Mouse (Mus musculus) kidney, postnatal 25 days (tissue): ENCODE data around the gene Hpf1.
A peak's percentile ranks its signal among the peaks of the same experiment; 100 is the strongest.

Experiments
- DNase-seq, 2 experiments: peaks; one replicate each; pipeline ENCODE4 v3.0.0; 2021; ENCODE audit warnings: mixed read lengths in 2 of 2

Gene Hpf1

DNA sequence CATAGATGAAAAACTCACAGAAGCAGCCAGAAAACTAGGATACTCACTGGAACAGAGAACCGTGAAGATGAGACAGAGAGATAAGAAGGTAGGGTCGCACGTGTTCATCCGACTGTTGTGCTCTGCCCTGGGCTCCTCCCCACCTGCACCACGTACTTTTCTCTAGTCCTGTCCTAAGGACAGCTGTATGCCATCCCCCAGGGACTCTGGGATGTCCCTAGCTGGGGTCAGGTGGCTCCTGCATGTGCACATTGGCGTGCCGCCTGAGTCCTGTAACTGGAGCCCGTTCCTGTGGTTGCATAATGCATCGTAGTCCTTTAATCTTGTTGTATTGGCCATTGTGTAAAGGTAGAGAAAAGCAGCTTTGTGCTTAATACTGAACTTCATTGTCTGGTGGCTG, 9.9 kb downstream of the Hpf1 start:
- peak in 1 of 2 experiments; percentile 43 for DNase-seq

DNA sequence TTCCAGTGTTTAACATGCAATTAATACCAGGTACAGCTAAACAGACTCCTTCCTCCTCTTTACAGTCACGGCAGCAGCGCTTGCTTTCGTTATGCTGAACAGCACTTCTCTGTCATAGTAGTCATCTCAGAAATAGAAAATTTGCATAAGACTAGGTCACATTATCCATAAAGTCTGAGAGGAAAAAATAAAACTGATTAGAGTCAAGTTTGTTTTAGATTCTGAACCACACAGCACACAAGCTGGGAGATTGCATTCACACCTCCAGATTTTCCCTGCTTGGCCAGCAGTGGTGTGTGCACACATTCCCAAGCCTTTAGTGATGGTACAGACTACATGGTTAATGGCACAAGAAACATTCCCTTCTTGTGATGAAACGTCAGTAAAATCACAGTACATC, 21.9 kb downstream of the Hpf1 start:
- no peak for DNase-seq

- DNase-seq: no peak
These were observed 22.3 kb downstream of the Hpf1 start for GRCm38 (mm10) chr8:60912554-60912953.

GRCm38 (mm10) chr8:60919069-60919468, 28.9 kb downstream of the Hpf1 start:
- DNase-seq: no peak

DNA sequence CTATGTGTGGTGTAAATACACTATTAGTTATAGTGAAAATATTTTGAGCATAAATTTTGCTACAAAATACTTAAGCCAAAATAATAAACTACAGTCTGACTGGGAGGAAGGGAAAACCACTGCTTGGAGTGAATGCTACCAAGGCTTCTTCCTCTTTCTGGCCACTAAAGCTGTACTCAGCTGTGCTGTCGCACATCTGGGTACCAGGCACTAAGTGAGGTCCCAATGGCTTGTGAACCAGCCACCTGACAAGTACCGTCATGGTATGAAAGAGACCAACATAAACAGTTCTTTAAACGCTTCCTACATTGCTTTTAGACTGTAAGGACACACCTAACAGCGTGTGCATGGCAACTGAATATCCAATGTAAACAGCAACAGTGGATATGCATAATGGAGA, 30.0 kb downstream of the Hpf1 start:
- no peak for DNase-seq

DNA sequence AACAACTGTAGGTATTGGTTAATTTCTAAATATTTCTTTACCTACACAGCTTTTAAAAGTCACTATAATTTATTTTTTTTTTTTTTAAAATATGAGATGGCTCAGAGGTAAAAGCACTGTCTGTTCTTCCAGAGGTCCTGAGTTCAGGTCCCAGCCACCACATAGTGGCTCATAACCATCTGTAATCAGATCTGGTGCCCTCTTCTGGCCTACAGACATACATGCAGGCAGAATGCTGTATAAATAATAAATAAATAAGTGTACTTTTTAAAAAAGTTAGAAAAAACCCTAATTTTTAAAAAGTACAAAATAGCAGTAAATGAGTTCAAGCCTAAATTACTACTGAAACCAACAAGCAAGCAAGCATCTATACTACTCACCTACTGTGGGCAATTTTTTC, 43.4 kb downstream of the Hpf1 start:
- no peak for DNase-seq

- no peak for DNase-seq
These were observed 48.7 kb downstream of the Hpf1 start for GRCm38 (mm10) chr8:60938717-60939424.

- DNase-seq: no peak
These were observed 52.6 kb downstream of the Hpf1 start for GRCm38 (mm10) chr8:60942867-60943266.

DNA sequence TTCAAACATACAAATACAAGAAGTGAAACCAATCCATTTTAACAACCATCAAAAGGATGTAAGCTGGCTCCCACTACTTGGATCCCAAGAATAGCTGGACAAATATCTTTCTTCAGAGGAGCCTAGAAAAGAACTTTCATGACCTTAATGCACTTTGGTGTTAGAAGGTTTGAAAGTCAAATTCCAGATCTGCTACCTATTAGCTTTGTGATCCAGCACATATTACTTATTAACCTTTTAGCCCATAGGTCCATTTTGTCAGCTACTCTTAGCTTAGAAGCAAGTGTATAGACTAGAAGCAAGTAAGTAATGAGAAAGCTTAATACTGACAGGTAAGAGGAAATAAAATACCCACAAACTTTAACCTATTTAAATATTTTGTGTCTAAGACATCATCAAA, 57.3 kb downstream of the Hpf1 start:
- DNase-seq: no peak

DNA sequence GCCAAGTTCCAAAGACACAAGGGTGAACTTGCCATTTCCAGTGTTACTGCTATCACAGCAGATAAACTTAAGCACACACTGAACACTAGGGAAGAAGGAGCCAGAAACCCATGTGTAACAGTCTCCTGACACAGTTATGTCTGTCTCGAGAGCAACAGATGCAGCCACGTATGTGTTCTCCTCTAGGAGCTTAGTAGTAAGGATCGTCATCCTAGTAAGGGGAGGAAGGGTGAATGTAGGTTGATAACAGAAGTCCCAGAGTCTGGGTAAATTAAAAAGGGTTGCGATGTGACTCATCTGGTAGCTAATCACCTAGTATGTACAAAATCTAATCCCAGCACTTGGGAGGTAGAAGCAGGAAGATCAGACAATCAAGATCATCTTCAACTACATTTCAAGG, 59.6 kb downstream of the Hpf1 start:
- DNase-seq: no peak

DNA sequence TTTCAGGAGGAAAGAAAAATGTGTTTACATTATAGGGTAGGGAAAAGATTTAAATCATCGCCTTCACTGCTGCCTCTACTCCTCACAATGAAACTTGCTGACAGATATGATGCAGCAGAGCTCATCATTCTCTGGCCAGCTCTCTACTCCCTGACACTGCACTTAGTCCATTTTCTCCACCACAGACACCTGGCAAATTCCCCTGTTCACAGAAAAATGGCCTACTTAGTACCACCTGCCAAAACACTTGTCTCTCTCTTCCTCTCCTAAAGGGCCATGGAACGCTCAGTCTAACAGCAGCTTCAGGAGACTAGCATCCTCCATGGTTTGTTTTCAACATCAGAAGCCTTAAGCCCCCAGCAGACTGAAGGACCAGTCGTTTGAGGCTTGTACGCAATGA, 61.1 kb downstream of the Hpf1 start:
- no peak for DNase-seq

DNA sequence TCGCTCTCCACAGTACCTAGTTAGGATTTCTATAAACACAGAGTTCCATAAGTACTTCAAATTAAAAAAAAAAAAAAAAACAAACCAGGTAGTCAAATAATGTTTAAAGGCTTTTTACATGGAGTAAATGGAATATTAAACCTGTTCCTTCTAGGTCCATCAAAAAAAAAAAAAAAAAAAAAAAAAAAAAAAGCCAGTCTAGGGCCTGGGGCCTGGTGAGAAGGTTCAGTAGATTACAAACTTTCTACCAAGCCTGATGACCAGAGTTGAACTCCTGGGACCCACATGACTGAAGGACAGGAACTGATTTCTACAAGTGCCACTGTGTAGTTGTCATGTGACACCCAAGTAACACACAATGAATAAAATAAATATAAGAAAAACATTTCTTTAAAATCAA, 61.5 kb downstream of the Hpf1 start:
- DNase-seq: no peak

DNA sequence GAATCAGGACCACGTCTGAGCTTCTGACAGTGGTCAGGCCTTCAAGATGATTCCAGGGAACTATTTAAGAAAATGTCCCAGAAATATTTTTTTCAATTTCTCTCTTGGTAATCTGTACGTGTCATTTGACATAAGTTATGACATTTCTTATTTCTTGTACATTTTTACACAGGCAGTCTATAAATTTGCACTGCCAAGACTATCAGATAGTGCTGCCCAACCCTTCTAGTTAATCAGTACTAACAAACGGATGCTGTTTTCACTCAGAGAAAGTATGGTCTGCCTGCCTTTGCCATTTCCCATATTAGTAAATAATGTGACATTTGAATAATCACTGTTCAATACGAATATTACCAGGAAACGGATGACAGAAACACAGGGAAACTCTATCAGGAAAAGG, 62.6 kb downstream of the Hpf1 start:
- DNase-seq: no peak

DNA sequence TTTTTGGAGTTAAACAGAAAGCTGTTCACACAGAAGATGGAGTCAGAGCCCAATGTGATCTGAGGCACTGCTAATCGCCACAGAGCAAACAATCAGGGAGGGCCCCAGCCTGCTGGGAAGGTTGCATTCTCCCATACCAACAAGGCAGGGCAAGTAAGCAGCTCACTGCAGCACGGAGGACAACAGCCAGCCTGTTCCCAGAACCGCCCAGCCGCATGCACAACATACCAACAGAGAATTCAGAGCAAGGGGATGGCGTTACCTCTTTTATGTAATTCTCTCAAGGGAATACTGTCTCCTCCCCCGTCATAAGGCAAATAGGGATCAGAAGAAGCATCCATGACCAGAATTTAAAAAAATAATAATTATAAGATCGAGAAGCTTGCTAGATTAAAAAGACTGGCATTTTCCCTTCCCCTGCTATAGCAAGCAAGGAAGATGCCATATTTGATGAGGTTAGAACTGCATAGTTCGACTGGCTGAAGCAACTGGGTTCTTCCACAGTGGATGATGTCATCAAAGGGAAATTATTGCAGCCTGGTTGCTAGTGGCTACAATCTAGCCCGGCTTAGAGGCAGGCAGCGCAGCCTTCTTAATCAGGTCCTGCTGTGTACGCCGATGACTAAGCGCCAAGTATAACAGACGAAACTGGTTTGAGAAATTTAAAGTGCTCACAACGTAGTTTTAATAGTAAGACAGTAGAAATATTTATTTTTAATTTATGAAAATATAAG, 64.2 kb downstream of the Hpf1 start:
- peak; percentile 49 to 76 for DNase-seq

DNA sequence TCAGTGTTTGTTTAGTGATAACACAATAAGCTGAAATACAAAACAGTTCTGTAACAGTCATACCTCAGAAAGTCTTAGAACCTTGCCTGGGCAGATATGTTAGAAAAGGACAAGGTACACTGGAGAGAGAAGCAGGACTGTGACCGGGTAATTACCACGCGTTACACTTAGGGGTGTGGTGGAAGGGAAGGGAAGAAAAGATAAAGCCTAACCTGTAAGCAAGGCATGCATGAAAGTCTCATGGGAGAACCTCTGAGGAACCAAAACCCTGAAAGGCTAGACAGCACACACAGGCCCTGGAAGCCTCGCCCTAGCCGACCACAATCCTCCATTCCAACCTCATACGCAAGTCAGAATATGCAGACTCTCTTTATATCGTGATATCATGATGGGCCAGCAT, 66.6 kb downstream of the Hpf1 start:
- no peak for DNase-seq
